Mouse (Mus musculus) limb, embryonic 11.5 days (tissue): ENCODE results near the gene Mapkap1. TPM values are rescaled to one million over a fixed set of nuclear protein-coding genes. Genes with fewer than 3 reads are reported as not detected.
A peak's percentile ranks its signal among the peaks of the same experiment; 100 is the strongest.

Source experiments
- ATAC-seq: fragments of 200-750 bp; cut with Nextera tagmentation; 2 replicates; pipeline ENCODE4 v1.8.0; 2017; ENCODE audit warnings: low read depth; ENCODE audit not compliant: insufficient number of reproducible peaks, low FRiP score, low TSS enrichment
- DNase-seq: peaks from one replicate; pipeline ENCODE4 v3.0.0-alpha.2; 2015; ENCODE audit warnings: low spot score
- H3K27ac ChIP-seq: fragments of 300-500 bp; sonication (generic); replicated peaks from 2 replicates; pipeline ENCODE4 v1.5.1; 2014; ENCODE audit warnings: low read depth, mild to moderate bottlenecking, low read length
- H3K27me3 ChIP-seq: fragments of 300-500 bp; sonication (generic); 2 replicates; pipeline ENCODE4 v1.6.1; 2014; ENCODE audit warnings: mild to moderate bottlenecking, low read length, mixed read lengths; ENCODE audit not compliant: control insufficient read depth, insufficient read depth
- H3K36me3 ChIP-seq: fragments of 300-500 bp; sonication (generic); 2 replicates; pipeline ENCODE4 v1.6.1; 2014; ENCODE audit warnings: mild to moderate bottlenecking, low read length, moderate library complexity, mixed read lengths; ENCODE audit not compliant: control insufficient read depth, insufficient read depth
- H3K4me1 ChIP-seq: fragments of 300-500 bp; sonication (generic); 2 replicates; pipeline ENCODE4 v1.6.1; 2014; ENCODE audit warnings: low read length, mixed read lengths; ENCODE audit not compliant: control insufficient read depth, insufficient read depth
- H3K4me2 ChIP-seq: fragments of 300-500 bp; sonication (generic); 2 replicates; pipeline ENCODE4 v1.6.1; 2014; ENCODE audit warnings: low read depth, mild to moderate bottlenecking, moderate library complexity; ENCODE audit not compliant: severe bottlenecking
- H3K4me3 ChIP-seq: fragments of 300-500 bp; sonication (generic); 2 replicates; pipeline ENCODE4 v1.5.1; 2014; ENCODE audit warnings: low read depth, low read length
- H3K9ac ChIP-seq: fragments of 300-500 bp; sonication (generic); 2 replicates; pipeline ENCODE4 v1.6.1; 2014; ENCODE audit warnings: mild to moderate bottlenecking, low read length
- H3K9me3 ChIP-seq: fragments of 300-500 bp; sonication (generic); 2 replicates; pipeline ENCODE4 v1.6.1; 2016; ENCODE audit warnings: low read length; ENCODE audit not compliant: control insufficient read depth
- WGBS: fragments of 180-500 bp; shearing (Covaris S2); extraction: QIAGEN DNeasy Blood & Tissue Kit; methylation state at CpG from one replicate; pipeline ENCODE4 v1.1.7; 2014; 5-methylcytosine and 5-hydroxymethylcytosine counted together
- polyA plus RNA-seq: library from polyadenylated mRNA; unstranded; fragments of >200 nt; fragmentation: Nextera tagmentation; extraction: Ambion mirVana; gene quantifications from 2 replicates; pipeline ENCODE4 v1.2.1, GENCODE M21; 2014

Mapkap1 gene
- polyA plus RNA-seq, 1 experiment from 2014 or later = 94.7 TPM

DNA sequence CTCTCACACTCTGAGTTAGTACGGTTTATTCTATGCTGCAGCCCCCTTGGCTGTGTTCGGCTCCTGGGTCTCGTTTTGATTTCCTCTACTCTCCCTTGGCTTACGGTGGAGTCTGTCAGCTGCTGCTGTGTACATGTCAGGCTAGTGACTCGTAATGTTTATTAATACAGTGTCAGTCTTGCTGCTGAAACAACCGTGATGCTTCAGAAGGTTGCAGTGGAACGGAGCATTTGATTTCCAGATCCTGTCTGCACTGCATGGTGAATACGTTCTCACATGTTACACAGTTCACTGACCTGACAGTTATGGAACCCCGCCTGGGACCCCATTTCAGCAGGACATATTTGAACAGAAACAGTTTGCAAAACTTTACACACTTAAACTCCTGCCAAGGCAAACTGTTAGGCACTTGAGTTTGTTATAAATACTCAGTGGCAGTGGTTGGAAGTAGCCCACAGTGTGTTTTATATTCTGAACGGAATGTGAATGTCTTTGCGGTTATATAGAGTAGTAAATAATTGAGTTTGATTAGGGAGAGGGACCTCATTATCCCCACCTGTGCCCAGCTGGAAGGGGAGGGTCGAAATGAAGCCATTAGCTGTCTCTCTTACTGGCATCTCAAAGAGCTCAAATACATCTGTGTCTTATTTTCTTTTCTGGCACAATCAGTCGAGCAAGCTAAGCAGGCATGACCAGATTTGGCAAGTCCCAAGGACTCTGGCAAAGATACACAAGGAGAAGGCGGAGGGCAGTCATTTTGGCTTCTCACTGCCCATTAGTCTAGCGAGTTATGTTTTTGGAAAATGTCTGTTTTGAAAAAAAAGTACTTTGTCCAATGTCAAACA is 120.2 kb downstream of the Mapkap1 start:
- peaks cover 8% of the 10 kb centered on the region; the same call in 1 of the 2 replicates for H3K4me1 ChIP-seq
- H3K27me3 ChIP-seq = no peaks in the 10 kb centered on the region
- DNase-seq = no peak
- H3K4me3 ChIP-seq = no peak overlapping the region
- no peaks in the 10 kb centered on the region for H3K36me3 ChIP-seq
- H3K9ac ChIP-seq = no peak overlapping the region
- H3K4me2 ChIP-seq = no peak overlapping the region
- ATAC-seq = no peak
- no peak overlapping the region for H3K27ac ChIP-seq
- WGBS = 35% methylated on average over 15 of the region's 15 CpGs
- H3K9me3 ChIP-seq = no peaks in the 10 kb centered on the region

DNA sequence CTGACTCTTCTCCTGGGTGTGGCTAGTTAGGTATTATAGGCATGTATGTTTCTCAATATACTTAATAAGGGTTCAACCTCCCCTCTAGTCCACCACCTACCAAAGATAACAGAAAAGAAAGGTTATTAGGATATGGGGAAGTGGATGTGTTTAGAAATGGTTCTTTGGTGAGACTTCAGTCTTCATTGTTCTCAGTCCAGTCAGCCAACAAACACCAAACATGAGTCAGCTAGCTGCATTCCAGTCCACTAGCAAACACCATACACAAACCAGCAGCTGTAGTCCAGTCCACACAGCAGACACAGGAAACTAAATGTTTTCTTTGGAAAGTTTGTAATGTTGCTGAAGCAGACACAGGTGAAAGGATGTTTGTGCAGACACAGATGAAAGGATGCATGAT is 121.9 kb downstream of the Mapkap1 start:
- Histone ChIP-seq H3K9ac (no peak overlapping the region), H3K36me3 (no peaks in the 10 kb centered on the region), H3K27me3 (no peaks in the 10 kb centered on the region), H3K27ac (no peak overlapping the region), H3K4me3 (no peak overlapping the region), H3K9me3 (no peaks in the 10 kb centered on the region), H3K4me1 (peaks cover 8% of the 10 kb centered on the region; the same call in 1 of the 2 replicates), H3K4me2 (no peak overlapping the region)
- no peak for ATAC-seq
- no peak for DNase-seq

DNA sequence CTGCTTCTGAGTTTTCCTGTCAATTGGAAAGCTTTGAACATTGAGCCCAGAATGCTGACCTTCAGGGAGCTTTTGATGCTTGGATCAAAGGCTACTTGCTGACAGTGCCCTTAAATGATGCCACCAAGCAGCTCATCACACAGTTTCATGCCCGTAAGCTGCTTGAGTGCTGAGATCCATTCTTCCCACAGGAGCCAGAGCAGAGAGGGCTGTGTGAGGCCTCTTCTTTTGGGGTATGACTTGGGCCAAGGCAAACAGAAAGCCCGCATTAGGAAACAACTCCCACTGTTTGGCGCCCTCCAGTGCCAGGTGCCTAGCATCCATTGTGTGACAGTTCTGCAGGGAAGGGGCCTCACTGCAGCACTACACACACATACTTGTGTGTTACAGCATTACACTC is 123.5 kb downstream of the Mapkap1 start:
- Histone ChIP-seq H3K27me3 (no peaks in the 10 kb centered on the region), H3K36me3 (no peaks in the 10 kb centered on the region), H3K9me3 (no peaks in the 10 kb centered on the region), H3K4me2 (no peak overlapping the region), H3K27ac (no peak overlapping the region), H3K9ac (no peak overlapping the region), H3K4me1 (peaks cover 8% of the 10 kb centered on the region; the same call in 1 of the 2 replicates), H3K4me3 (no peak overlapping the region)
- ATAC-seq (no peak), DNase-seq (peak; percentile 49)
- WGBS = 20% methylated on average over 3 of the region's 3 CpGs

DNA sequence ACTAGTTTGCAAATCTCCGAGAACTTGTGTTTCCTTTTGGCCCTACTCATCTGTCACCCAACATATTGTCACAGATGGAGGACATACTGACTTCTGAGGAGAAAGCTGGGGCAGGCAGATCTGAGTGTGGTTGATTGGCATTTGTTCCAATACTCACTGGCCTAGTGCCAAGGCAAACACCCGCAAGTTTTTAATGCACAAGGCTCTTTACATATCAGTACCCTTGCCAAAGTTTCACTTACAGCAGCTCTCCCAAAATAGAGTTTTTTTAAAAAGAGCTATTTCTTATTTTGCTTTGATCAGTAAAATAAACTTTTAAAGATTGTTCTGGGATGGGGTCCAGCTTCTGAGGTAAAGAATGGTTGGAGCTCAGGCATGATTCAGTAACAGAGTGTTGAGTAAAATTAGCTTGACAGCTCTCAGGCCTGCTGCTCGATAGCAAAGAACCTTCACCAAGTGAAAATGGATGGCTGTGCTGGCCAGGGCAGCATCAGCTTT is 125.3 kb downstream of the Mapkap1 start:
- Histone ChIP-seq H3K9ac (no peak overlapping the region), H3K4me3 (no peak overlapping the region), H3K9me3 (no peaks in the 10 kb centered on the region), H3K4me2 (no peak overlapping the region), H3K4me1 (peaks cover 2% of the 10 kb centered on the region; the same call in 1 of the 2 replicates), H3K36me3 (no peaks in the 10 kb centered on the region), H3K27me3 (no peaks in the 10 kb centered on the region), H3K27ac (no peak overlapping the region)
- no peak for ATAC-seq
- WGBS = 70% methylated on average over 3 of the region's 3 CpGs
- DNase-seq = no peak

DNA sequence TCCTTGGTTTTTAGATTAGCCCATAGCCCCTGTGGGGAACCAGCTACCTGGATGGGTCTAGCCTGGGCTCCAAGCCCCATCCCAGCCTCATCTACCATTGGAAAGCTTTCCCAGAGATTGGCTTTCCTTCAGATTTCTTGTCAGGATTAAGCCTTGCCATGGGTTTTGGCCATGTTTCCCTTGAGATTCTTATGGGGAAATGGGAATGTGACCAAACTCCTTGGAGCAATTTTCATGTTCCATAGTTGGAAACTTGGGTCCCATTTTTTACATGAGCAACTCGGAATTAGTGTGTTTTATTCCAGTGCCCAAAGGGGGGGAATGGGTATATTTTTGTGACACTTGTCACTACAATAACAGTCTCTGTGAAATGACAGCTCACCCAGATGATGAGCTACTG is 125.8 kb downstream of the Mapkap1 start:
- no peak overlapping the region for H3K4me3 ChIP-seq
- no peak overlapping the region for H3K9ac ChIP-seq
- DNase-seq = no peak
- no peaks in the 10 kb centered on the region for H3K4me1 ChIP-seq
- H3K4me2 ChIP-seq = no peak overlapping the region
- H3K27me3 ChIP-seq = no peaks in the 10 kb centered on the region
- no peaks in the 10 kb centered on the region for H3K36me3 ChIP-seq
- no peaks in the 10 kb centered on the region for H3K9me3 ChIP-seq
- no peak overlapping the region for H3K27ac ChIP-seq
- ATAC-seq = no peak
- 88% methylated on average over 1 of the region's 1 CpGs for WGBS

DNA sequence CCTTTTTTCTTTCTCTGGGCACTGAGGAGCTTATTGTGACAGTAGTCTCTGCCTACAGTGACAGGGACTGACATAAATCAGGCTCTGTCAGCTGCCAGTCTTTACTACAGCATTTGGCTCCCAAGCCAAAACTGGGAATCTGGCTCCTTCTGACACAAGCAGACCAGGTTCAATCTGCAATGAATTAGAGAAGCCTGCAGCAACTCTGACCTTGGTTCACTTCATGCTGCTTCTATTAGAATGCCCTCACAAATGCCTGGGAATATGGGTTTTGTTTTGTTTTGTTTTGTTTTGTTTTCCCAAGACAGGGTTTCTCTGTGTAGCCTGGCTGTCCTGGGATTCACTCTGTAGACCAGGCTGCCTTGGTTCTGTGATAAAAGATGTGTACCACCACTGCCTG is 126.7 kb downstream of the Mapkap1 start:
- H3K27ac ChIP-seq = no peak overlapping the region
- H3K9ac ChIP-seq = no peak overlapping the region
- H3K4me1 ChIP-seq = no peaks in the 10 kb centered on the region
- H3K4me2 ChIP-seq = no peak overlapping the region
- no peaks in the 10 kb centered on the region for H3K27me3 ChIP-seq
- H3K9me3 ChIP-seq = no peaks in the 10 kb centered on the region
- DNase-seq (no peak), ATAC-seq (no peak)
- no peaks in the 10 kb centered on the region for H3K36me3 ChIP-seq
- no peak overlapping the region for H3K4me3 ChIP-seq

DNA sequence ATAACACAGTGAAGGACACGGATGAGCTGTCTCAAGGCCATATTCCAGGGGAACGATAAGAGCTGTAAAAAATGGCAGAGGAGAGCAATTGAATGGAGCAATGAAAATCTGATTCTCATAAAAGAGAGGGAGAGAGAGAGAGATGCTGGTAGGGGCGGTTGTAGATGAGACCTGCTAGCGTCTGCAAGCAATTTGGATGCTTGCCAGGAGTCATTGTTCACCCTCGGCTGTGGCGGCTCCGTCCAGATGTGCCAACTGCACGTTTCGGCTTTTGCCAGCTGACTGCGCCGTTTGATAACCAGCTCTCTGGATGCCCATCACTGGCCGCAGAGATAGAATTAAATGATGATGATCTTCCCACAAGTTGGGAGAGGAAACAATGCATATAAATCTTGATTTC is 128.4 kb downstream of the Mapkap1 start:
- peak; percentile 59 for DNase-seq
- ATAC-seq = no peak
- H3K9ac ChIP-seq = no peak overlapping the region

DNA sequence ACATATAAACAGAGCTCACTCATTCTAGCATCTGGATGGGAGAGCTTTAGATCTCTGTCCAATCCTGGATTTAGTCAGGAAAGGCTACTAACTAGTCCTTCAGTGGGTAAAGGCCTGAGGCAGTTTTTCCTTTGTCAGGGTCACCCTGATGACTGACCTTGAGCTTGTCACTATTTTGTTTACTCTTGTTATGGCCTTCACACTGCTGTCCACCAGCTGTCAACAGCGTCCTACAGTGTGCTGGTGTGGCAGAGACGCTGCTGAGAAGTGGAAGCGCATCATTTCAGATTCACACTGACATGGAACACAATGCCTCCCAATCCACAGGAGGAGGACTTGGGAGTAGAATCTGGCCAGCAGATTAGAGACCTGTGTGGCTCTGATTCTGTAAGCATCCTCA is 130.8 kb downstream of the Mapkap1 start:
- WGBS = 87% methylated on average over 3 of the region's 3 CpGs
- ATAC-seq = no peak

More for the DNA sequence above, 128.4 kb downstream of the Mapkap1 start:
- H3K4me2 ChIP-seq = no peak overlapping the region
- no peaks in the 10 kb centered on the region for H3K9me3 ChIP-seq
- no peaks in the 10 kb centered on the region for H3K4me1 ChIP-seq
- 32% methylated on average over 12 of the region's 12 CpGs for WGBS
- no peak overlapping the region for H3K27ac ChIP-seq
- H3K27me3 ChIP-seq = no peaks in the 10 kb centered on the region
- H3K4me3 ChIP-seq = no peak overlapping the region
- no peaks in the 10 kb centered on the region for H3K36me3 ChIP-seq

More for the DNA sequence above, 130.8 kb downstream of the Mapkap1 start:
- no peak overlapping the region for H3K9ac ChIP-seq
- DNase-seq = no peak
- no peaks in the 10 kb centered on the region for H3K4me1 ChIP-seq
- no peaks in the 10 kb centered on the region for H3K36me3 ChIP-seq
- H3K27me3 ChIP-seq = no peaks in the 10 kb centered on the region
- no peak overlapping the region for H3K4me2 ChIP-seq
- H3K4me3 ChIP-seq = no peak overlapping the region
- H3K9me3 ChIP-seq = no peaks in the 10 kb centered on the region
- H3K27ac ChIP-seq = no peak overlapping the region
